Mouse (Mus musculus) testis, postnatal 14 days (tissue): Measurements from ENCODE around the gene Dgcr2.

Source experiments
- DNase-seq: peaks from one replicate; pipeline ENCODE4 v3.0.0; 2021; ENCODE audit warnings: low spot score

Dgcr2 gene

DNA sequence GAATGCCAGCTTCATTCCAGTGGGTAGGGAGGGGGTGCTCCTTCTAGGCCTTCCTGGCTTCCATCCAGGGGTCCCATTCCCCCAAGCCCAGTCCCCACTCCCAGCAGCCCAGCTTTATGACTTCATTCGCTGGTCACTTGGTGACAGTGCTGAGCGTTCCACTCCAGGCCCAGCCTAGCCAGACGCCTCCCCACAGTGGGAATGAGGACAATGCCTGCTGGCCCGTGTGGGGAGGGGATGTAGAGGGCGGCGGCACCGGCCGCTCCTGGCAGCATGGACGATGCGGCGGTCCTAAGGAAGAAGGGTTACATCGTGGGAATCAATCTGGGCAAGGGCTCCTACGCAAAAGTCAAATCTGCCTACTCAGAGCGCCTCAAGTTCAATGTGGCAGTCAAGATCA lies at the start of gene Dgcr2, which contains the start of gene Tssk2:
TSS of gene Dgcr2 (minus strand) at position 101 of the 400 bp plus-strand sequence.
TSS of gene Tssk2 (plus strand) at position 176 of the 400 bp plus-strand sequence.
- no peak for DNase-seq

DNA sequence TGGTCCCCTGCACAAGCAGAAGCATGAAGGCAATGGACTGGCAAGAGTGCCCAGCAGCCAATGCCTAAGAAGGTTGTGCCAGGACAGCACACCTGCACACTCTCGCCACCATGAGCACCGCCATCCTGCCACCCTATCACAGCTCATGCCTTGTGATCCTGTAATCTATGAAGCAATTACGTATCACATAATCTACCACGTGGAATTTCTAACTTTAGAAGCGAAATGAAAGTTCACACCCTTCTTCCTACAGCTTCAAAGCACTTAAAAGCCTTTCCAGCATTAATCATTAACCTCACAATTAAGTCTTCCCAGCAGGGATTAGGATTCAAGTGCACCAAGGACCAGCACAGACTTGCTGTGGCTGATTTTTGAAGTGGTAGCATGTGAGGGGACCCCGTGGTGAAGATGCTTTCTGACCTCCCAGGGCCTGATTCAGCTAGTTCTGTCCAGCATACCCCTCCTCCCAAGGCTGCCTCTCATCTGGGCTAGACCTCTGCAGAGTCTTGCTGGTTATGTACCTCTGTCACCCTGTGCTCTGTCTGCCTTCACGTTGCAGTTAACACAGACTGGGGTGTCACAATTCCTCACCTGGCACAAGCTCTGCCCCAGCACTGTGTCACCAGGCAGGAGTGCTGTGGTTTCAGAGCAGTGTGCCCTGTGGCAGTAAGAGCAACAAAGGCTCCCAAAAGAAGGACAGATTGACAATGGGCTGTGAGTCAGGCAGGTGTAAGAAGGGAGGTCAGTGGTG lies 46.9 kb upstream of the Dgcr2 start:
- no peak for DNase-seq

DNA sequence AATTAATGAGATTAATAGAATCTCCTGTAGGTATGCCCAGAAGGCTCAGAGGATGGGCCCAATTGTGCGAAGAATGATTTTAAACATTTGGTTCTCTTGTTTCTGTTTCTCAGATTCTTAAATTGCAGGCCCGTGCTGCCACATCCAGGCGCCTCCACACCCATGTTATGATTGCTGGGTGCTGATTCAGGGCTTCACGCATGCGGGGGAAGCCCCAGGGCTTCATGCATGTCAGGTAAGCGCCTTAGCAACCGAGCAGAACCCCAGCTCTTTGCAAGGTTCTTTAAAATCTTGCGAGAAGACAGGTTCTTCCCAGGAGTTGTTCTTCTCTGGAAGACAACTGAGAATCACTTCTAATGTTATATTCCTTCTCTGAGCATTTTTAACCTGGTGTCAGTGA lies 45.1 kb upstream of the Dgcr2 start:
- DNase-seq, result no peak

DNA sequence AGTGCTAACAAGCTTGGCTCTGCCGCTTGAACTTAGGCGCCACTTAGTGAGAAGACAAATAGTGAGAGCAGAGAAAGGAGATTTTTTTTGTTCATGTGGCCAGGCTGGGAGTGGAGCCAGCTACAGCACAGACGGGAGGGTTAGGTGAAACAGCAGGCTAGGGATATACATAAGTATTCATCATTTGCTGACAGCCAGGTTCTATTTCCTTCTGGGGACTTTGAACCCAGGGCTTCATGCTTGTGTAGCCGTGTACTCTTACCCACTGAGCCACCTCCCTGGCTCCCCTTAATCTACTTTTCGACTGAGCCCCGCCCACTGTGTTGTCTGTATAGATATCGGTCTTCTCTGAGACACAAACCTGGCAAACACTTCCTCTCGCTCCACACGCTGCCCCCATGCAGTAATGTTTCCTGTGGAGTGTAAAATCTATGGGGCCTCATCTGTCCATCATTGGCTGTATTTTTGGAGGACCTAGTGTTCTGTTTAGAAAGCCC lies 40.9 kb upstream of the Dgcr2 start:
- DNase-seq, result no peak

DNA sequence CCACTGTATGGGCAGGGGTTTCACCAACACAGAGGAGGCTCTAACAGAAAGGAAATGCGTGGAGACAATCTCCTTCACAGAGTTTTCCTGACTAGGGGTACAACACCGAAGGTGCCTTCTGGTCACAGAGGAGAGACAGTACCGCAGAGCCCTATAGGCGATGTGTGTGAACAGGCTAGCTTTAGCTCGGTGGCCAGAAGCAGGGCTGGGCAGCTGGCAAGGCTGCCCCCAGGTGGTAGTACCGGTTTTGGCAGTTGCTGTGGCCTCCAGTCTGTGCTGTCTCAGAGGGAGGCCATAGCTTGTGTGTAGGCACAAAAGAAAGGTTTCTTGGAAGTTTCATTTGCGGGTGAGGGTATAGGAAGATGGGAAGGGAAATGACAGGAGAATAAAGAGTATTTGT lies 40.5 kb upstream of the Dgcr2 start:
- DNase-seq, result no peak

DNA sequence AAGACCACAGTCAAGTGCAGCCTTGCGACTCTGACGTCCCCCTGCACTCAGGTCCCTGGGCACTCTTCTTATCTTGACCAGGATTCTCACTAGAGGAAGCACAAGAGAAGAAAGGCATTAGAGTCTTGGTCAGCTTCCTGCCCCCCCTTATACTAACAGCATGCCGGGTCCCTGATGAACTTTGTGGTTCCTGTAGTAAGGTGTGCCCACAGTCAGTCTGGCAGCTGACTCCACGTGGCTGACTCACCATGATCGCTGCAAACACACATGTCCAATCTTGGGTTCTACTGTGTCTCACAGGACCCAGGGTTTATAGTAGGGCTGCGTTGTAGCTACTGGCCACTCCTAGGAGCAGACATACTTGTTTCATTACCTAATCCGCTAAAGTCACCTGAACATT lies 39.8 kb upstream of the Dgcr2 start:
- DNase-seq, result no peak

DNA sequence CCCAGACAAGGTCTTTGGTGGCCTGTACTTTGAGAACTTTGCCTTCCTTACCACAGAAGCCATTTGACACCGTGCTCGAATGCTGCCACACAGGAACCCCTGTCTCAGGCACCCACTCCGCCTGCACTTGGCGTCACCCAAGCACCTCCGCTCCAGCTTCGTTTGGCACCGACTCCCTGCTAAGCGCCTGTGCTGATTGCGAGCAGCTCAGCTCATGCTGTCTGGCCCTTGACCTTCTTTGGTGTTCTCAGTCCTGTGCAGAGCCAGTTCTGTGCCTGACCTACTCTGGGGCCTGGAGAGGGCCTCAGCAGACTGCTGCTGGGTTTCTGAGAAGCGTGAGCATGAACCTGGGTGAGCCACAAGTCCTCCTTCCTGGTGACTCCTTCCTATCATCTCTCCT lies 38.4 kb upstream of the Dgcr2 start:
- DNase-seq, result no peak

DNA sequence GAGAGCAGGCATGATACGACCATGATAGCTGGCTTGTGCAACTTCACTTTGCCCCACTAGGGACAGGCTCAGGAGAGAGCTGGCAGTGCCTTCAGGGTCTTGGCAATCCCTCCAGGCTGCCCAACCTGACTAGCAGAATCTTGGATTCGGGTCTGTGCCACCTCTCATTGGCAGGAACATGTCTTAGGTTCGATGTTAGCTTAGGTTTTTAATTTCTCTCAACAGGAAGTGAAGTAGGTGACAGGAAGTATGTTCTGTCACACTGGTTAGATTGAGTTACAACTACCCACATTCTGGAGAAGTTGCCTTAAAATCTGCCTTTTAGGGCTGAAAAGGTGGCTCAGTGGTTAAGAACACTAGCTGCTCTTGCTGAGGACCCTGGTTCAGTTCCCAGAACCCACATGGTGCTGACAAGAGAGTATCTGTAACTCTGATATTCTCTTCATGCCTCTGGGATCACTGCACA lies 36.1 kb upstream of the Dgcr2 start:
- no peak for DNase-seq

DNA sequence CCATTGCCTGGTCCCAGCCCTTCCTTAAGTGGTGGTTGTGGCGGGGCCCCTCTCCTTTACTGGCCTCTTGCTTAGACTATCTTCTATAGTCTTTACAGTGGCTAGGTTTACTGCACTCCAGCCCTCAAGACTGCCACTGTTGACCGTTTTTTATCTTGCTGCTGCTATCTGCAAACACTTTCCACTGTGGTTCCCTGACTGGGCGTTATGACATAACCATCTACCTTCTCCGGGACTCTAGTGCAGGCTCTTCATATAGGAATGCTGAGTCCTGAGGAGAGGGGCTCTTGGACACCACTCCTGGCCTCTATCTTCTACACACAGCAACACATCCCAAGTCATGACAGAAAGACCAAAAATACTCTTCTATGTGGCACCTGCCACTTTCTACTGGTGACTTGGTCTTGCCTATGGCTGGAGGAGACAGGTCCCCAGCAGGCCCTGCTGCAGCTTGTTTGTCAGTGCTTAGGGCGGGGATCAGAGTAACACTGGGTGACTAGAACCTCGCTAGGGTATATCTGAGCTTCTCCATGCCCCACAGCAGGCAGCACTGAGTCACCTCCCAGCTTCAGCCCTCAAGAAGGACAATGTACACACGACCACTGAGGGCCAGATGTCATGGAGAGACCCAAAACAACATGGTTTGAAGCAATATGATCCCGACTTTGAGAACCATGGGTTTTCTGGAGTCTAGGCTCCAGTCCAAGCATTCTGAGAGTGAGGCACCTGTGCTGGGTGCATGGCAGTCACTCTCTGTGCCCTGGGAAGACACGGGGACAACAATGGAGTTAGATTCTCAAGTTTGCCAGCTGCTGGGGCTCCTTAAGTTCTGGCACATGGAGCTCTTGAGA lies 35.5 kb upstream of the Dgcr2 start:
- no peak for DNase-seq

DNA sequence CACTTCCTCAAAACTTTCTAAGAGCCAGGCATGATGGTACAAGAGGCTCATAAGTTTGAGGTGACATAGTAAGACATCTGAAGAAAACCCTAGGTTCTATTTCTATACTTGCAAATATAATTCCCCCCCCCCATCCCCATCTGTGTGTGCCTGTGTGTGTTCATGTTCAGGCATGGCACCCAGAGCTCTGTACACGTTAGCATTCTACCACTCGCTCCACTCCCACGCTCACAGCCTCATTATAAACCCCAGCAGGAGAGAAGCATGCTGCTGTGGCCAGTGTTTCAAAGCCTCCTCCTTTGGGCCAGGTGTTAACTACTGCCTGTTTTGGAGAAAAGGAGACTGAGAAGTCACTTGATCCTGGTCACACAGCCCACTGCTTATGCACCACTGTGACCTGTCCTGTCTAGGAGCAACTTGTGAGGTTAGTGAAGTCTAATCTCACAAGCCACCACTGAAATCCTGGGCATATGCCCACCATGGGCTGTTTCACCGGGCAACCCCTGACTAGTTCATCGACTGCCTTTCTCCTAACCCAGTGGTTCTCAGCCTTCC lies 33.6 kb upstream of the Dgcr2 start:
- DNase-seq, result no peak

DNA sequence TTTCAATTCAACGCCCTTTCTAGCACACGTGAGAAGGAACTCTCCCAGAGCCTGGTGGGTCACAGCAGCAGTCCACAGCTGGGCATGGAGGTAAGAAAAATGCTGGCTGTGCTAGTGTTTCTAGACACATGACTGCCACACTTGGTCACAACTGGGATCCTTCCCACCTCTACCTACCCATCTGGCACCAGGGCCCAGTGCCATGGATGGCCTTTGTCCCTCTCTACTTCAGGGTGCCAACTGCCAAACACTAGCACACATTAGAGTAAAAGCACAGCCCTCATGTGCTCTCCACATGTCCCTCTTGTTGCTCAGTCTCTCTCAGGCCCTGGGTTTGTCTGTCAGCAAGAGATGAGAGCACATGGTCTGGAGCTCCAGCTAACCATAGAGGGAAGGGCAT lies 31.3 kb upstream of the Dgcr2 start:
- DNase-seq, result no peak

DNA sequence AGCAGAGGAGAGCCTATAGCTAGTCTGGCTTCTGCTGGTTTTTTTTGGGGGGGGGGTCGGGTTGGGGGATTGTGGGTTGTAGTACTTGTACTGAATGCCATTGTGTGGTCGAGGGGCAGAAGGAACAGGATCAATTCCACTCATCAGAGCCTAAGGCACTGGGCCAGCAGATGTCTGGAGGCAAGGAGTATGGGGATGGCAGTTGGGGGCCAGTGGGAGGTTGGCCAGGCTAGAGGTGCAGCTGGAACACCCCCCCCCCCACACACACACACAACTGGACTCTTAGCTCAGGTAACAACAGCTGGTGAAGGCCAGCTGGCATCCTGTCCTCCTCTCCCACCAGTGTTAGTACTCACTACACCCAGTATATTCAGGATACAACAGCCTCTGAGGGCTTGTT lies 30.8 kb upstream of the Dgcr2 start:
- no peak for DNase-seq

DNA sequence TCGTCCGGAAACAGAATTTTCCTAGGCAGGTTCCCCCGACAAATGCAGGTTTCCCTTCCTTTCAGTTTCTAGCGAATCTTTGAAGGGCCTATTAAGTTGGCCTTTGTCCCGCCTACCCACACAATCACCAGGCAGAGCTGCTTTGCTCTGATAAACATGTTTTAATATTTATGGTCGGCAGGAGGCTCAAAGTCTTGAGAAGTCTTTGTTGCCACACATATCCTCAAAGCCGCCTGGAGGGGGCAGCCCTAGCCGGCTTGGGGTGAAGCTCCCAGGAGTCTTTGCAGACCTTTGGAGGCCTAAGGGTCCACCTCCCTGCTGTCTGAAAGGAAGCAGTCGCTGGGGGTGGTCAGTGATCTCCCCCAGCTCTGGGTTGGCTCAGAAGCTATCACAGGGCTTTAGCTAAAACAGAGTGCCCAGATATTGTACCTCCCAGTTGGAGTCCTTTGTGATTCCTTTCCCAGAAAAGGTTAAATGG lies 30.3 kb upstream of the Dgcr2 start:
- DNase-seq, result peak; percentile 79

DNA sequence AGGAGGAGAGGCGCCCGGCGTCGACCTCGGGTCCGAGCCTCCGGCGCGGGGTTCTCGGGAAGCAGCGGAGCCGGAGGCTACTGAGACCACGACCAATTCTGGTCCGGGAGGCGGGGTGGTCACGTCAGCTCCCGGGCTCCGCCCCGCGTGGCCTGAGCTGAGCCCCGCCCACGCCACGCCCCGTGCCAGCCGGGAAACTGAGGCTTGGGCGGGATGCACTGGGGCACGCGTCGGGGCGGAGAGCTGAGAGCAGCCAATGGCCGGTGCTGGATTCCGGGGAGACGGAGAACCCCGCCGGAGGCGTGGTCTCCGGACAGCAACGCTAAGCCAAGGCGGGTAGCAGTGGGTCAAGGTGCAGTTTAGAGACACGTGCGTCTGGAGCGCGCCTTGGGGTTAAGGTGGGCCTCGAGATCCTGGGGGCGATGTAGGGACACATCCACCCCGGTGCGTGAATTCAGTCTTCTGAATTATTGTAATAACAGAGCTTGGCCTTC lies 29.8 kb upstream of the Dgcr2 start, which contains the start of gene Slc25a1:
TSS of gene Slc25a1 (minus strand) at position 133 of the 494 bp plus-strand sequence.
- peak; percentile 86 for DNase-seq

DNA sequence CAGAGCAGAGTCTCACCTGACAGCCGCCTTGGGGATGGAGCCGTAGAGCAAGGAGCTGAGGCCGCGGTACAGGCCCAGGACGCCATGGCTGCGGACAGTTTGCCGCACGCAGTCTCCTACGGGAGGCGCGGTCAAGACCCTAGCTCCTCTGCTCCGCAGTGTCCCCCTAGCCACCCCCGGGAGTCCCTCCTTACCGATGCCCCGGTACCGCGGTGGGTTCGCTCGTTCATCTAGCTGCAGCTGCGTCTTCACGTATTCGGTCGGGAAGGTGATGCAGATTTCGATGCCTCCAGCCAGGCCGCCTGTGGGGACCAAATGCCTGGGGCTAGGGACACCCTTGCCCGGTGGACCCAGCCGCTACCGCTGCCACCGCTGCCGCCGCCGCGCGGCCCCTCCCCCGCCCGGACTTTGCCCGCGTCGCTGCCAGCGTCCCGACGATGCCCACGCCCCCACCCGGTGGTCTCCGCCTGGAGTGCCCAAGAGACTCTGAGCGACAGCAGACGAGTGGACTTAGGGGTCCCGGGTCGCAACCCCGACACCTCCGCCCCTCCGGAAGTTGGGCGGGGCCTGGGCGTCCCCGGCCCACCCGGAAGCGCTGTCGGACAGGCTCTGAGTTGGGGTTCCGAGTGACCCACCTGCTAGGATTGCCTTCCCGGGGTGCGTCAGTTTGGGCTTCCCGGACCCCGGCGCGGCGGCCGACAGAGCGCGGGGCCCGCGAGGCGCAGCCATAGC lies 29.2 kb upstream of the Dgcr2 start:
- peak; percentile 32 for DNase-seq

DNA sequence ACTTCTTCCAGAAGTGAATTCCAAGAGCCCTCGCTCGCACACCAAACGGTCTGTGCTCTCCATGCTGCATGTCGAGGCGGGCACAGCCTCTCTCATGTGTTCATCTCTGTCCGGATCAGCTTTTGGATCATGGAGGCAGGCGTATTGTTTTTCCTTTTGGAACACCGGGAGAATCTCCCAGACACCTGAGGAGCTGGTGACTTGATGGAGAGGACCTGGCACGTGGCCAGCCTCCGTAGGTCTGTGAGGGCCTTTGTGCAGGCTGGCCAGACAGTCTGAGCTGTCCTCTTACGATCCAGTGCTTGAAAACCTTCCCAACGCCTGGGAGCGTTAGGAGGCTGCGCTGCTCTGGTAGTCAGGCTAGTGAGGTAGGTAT lies 23.8 kb upstream of the Dgcr2 start:
- DNase-seq, result peak; percentile 65

DNA sequence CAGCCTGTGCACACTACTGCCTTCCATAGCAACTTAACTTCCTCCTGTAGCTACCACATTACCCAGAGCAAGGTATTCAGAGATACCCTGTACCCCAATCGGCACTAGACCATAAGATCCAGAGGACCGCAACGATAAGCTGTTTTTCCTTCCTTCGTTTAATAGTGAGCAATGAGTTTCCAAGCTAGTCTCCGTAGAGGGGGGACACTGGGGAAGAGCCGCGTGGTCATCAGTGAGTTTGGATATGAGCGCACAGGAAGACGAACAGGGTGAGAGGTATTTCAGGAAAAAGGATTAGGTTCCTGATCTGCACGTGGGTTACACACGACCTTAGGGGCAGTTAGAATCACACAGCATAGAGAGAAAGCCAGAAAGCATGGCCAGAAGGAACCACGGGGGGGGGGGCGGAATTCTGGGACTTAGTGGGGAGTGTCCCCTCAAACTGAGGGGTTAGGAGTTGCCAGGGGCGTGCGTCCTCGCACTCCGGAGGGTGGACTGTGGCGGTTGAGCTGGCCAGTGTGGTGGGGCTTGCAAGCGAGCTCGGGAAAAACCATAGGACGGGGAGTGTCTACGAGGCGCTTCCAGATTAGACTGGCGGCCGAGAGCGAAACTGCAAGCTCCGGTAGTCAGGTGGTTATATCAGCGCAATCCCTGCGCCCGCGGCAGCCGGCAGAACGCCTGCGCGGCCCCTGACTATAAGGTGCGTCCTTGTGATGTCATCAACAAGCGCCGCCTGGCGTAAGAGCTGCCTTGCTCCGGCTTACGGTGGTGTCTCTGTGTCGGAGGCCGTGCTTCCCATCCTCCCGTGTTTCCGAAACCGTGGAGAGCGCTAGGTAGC lies 23.2 kb upstream of the Dgcr2 start:
- peak; percentile 94 for DNase-seq

DNA sequence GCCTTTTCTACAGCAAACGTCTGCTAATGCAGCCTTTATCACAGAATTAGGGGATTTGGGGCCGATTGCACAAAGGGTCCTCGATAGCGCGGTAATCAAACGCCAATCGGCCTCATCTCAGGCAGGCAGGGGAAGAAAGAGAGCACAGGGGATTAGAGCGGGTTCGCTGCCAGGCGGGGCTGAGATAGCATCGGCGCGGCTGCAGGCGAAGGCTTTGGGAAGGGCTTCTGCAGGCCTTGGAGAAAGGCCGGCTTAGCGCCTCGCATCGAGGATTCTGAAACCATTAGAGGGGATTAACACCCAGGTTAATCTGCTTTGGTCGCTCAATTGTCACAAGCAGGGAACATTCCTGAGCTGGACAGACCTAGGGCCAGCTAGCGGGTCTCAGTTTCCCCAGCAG lies 22.2 kb upstream of the Dgcr2 start:
- no peak for DNase-seq

DNA sequence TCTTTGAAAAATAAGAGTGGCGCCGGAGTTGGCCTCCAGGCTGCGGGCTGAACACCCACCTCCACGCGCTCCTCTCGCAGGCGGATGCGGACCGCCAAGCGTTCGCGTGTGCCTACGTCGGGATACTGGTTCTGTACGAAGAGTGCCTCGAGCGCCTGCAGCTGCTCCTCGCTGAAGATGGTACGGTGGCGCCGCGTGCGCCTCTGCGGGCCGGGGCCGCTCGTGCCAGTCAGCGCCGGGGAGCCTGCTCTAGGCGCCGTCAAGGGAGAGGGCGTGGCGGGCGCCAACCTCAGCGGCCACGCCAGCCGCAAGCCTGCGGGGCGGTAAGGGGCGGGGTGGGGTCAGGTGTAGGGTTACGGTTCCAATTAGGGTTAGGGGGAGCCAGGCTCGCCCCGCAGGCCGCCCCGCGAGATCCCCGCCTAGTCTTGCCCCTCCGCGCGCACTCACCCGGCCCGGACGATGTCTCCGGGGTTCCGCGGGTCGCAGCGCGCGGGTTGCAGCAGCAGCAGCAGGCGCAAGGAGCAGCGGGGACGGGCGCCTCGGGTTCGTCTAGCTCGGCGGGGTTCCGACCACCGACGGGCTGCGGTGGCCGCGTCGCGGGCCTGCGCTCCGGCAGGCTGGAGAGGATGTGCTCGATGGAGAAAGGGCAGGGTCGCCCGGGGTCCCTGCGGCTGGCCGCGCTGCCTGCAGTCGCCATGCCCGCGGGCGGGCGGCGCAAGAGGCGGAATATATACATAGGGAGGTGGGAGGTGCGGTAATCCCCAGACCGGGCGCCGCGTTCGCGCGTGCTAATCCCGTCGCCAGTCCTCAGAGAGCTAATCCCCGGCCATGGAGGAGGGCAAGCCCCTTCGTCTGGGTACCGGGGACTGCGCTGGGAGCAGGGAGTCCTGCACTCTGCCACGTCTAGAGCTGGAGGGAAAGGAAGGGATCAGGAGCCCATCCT lies 16.2 kb upstream of the Dgcr2 start, which contains the start of gene Gsc2:
TSS of gene Gsc2 (minus strand) at position 753 of the 943 bp plus-strand sequence.
- DNase-seq, result peak; percentile 31
